Mouse (Mus musculus): ENCODE measurements at regions not wholly inside any gene's neighbourhood (a gene's known extent, or its start where the extent isn't known, plus 50 kb on each side); places are given as distances from the start of the nearest gene placed in this dataset.

- no peak for DNase-seq (ENCODE audit: low read depth, low spot score)
These were observed 67.3 kb upstream of the Map4k3 start for GRCm38 (mm10) chr17:80795453-80796105.

GRCm38 (mm10) chr17:80792605-80793004, 64.3 kb upstream of the Map4k3 start:
- no peak for DNase-seq (ENCODE audit: low read depth, low spot score)

DNA sequence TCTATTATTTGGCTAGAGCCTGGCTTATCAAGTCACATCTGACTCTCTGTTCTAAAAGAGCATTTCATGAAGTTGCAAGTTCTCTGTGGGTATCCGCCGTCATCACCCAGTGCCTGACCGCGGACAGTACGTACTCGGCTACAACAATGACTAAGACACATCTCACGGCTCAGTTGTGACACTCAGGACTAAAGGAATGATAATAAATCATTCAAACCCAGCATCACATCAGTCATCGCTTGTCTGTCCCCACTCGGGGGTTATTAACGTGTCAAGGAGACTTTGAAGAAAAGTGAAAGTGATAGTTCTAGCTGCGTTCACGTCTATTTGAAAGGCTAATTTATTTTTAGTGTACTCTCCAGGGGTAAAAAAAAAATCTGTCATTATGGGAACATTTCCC, 61.4 kb upstream of the Map4k3 start:
- no peak for DNase-seq (ENCODE audit: low read depth, low spot score)

- no peak for DNase-seq (ENCODE audit: low read depth, low spot score)
These were observed 60.7 kb upstream of the Map4k3 start for GRCm38 (mm10) chr17:80789000-80789399.

- DNase-seq (ENCODE audit: low read depth, low spot score): no peak
These were observed 58.6 kb upstream of the Map4k3 start for GRCm38 (mm10) chr17:80786858-80787257.

- no peak for DNase-seq (ENCODE audit: low read depth, low spot score)
These were observed 58.0 kb upstream of the Map4k3 start for GRCm38 (mm10) chr17:80786061-80786851.

GRCm38 (mm10) chr17:80785476-80785875, 57.2 kb upstream of the Map4k3 start:
- no peak for DNase-seq (ENCODE audit: low read depth, low spot score)

GRCm38 (mm10) chr17:80785049-80785448, 56.8 kb upstream of the Map4k3 start:
- DNase-seq (ENCODE audit: low read depth, low spot score): no peak

DNA sequence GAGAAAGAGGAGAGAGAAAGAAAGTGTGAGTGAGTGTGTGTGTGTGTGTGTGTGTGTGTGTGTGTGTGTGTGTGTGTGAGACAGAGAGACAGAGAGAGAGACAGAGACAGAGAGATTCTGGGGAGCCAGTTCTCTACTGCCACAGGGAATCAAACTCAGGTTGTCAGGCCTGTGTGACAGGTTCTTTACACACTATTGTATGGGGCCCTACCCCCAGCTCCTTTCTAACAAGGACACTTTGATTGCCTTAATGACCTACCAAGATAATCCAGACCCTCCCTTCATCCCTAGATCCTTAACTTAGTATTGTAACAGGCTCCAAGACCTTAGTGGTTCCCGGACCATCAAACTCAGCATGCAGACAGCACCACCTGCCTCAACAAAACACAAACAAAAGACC, 53.9 kb upstream of the Map4k3 start:
- DNase-seq (ENCODE audit: low read depth, low spot score): no peak

- DNase-seq (ENCODE audit: low read depth, low spot score): no peak
These were observed 53.3 kb upstream of the Map4k3 start for GRCm38 (mm10) chr17:80781621-80782020.

GRCm38 (mm10) chr17:80780303-80780702, 52.0 kb upstream of the Map4k3 start:
- DNase-seq (ENCODE audit: low read depth, low spot score): no peak

DNA sequence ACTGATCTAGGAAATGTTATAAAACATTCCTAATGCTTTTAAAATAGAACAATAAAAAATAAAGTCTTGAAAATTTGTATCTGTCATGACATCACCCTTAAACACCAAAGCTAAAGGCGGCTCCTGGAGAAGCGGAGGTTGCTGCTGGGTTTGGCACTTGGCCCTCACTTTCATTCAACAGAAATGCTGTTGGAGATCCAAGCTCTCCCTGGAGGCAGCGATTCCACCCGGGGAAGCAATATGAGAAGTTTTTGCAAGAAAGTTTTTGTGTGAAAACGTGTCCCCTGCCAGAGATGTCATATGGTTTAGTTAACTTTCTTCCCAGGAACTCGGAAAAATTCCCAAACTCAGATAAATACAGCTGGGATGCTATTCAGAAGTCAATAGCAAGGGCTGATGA, 51.5 kb upstream of the Map4k3 start:
- DNase-seq (ENCODE audit: low read depth, low spot score): no peak

All from retina, postnatal 7 days (tissue).